Mouse (Mus musculus) embryonic facial prominence, embryonic 12.5 days (tissue): ENCODE measurements around the gene Sdsl. TPM values are rescaled to one million over a fixed set of nuclear protein-coding genes. Genes with fewer than 3 reads are reported as not detected.

Source experiments
- ATAC-seq: fragments of 200-750 bp; cut with Nextera tagmentation; 2 replicates; pipeline ENCODE4 v1.8.0; 2017; ENCODE audit not compliant: insufficient number of reproducible peaks, insufficient read depth, low FRiP score, low TSS enrichment
- H3K27ac ChIP-seq: fragments of 300-500 bp; sonication (generic); 2 replicates; pipeline ENCODE4 v1.5.1; 2016; ENCODE audit warnings: mild to moderate bottlenecking
- H3K27me3 ChIP-seq: fragments of 300-500 bp; sonication (generic); 2 replicates; pipeline ENCODE4 v1.6.1; 2016; ENCODE audit warnings: mild to moderate bottlenecking, moderate library complexity
- H3K36me3 ChIP-seq: fragments of 300-500 bp; sonication (generic); 2 replicates; pipeline ENCODE4 v1.6.1; 2016; ENCODE audit warnings: mild to moderate bottlenecking
- H3K4me1 ChIP-seq: fragments of 300-500 bp; sonication (generic); 2 replicates; pipeline ENCODE4 v1.6.1; 2016
- H3K4me2 ChIP-seq: fragments of 300-500 bp; sonication (generic); replicated peaks from 2 replicates; pipeline ENCODE4 v1.6.1; 2016; ENCODE audit warnings: mild to moderate bottlenecking, moderate library complexity
- H3K4me3 ChIP-seq: fragments of 300-500 bp; sonication (generic); 2 replicates; pipeline ENCODE4 v1.5.1; 2016; ENCODE audit warnings: mild to moderate bottlenecking
- H3K9ac ChIP-seq: fragments of 300-500 bp; sonication (generic); 2 replicates; pipeline ENCODE4 v1.6.1; 2016; ENCODE audit warnings: mild to moderate bottlenecking, moderate library complexity
- H3K9me3 ChIP-seq: fragments of 300-500 bp; sonication (generic); 2 replicates; pipeline ENCODE4 v1.6.1; 2016; ENCODE audit warnings: mild to moderate bottlenecking, moderate library complexity
- WGBS: fragments of 180-500 bp; shearing (Covaris S2); methylation state at CpG from one replicate; pipeline ENCODE4 v1.1.7; 2016; 5-methylcytosine and 5-hydroxymethylcytosine counted together
- polyA plus RNA-seq: library from polyadenylated mRNA; unstranded; fragments of >200 nt; fragmentation: Nextera tagmentation; extraction: Ambion mirVana; gene quantifications from 2 replicates; pipeline ENCODE4 v1.2.1, GENCODE M21; 2016

The Sdsl gene
- 3.5 and 4.4 TPM in 2 replicates for polyA plus RNA-seq

DNA sequence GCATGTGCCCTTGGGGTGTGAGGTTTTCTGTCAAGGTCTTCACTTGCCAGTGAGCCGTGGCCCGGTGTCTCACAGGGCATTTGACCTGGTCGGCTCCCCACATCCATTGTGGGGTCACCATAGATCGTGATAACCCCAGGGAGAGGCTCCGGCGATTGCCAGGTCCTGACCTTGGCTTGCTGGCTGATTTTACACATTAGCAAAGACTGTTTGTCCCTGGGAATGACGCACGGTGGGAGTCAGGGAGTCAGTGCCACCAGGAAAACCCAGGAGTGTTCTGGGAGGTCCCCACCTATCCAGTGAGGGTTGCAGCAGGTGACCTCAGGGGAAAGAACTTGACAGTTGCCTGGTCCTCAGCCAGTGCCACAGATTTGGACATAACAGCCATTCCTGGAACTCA, at the start of gene Sdsl:
Gene Sdsl, minus strand, starts transcription at position 41 of the 400 bp plus-strand sequence.
- H3K9me3 ChIP-seq = no peaks in the 10 kb centered on the region
- no peak within 1 kb of the TSS for H3K4me3 ChIP-seq
- no peak within 1 kb of the TSS for H3K9ac ChIP-seq
- no peak within 1 kb of the TSS for H3K27ac ChIP-seq
- H3K36me3 ChIP-seq = no peaks in the 10 kb centered on the region
- no peaks in the 10 kb centered on the region for H3K4me1 ChIP-seq
- no peak for ATAC-seq
- H3K4me2 ChIP-seq = no peak within 1 kb of the TSS
- H3K27me3 ChIP-seq = peaks cover 3% of the 10 kb centered on the region; the same call in 1 of the 2 replicates
- 79% methylated on average over 8 of the region's 8 CpGs for WGBS

- Histone ChIP-seq H3K36me3 (no peaks in the 10 kb centered on the region), H3K27ac (no peak overlapping the region), H3K4me1 (peaks cover 18% of the 10 kb centered on the region), H3K4me3 (no peak overlapping the region), H3K9ac (no peak overlapping the region), H3K27me3 (no peaks in the 10 kb centered on the region), H3K9me3 (no peaks in the 10 kb centered on the region), H3K4me2 (no peak overlapping the region)
- 50% methylated on average over 9 of the region's 9 CpGs for WGBS
- ATAC-seq = no peak
These were observed 44.9 kb upstream of the Sdsl start for GRCm38 (mm10) chr5:120517552-120517951.

- ATAC-seq = no peak
- Histone ChIP-seq H3K4me3 (no peak overlapping the region), H3K4me2 (no peak overlapping the region), H3K9me3 (no peaks in the 10 kb centered on the region), H3K27ac (no peak overlapping the region), H3K9ac (no peak overlapping the region), H3K4me1 (peaks cover 18% of the 10 kb centered on the region), H3K36me3 (no peaks in the 10 kb centered on the region), H3K27me3 (peaks cover 2% of the 10 kb centered on the region; the same call in 1 of the 2 replicates)
- 59% methylated on average over 15 of the region's 15 CpGs for WGBS
These were observed 43.8 kb upstream of the Sdsl start for GRCm38 (mm10) chr5:120516221-120516984.

DNA sequence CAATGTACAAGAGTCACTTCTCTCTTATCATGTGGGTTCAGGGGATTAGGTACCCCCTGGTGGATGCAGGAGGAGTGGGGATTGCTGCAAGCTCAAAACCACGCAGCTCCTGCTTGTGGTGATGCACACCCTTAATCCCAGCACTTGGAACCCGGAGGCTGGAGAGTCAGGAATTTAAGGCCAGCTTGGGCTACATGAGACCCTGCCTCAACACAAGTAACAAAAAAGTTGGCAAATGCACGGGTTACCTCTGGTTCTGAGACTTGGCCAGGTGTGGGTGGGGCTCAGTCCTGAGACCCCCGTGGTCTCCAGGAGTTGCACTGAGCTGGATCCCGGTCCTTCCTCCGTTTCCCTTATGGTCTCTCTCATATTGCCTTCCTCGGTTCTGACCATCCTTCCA, 42.8 kb upstream of the Sdsl start:
- 69% methylated on average over 7 of the region's 7 CpGs for WGBS
- no peak for ATAC-seq
- no peaks in the 10 kb centered on the region for H3K36me3 ChIP-seq
- H3K4me3 ChIP-seq = no peak overlapping the region
- peaks cover 3% of the 10 kb centered on the region; the same call in 1 of the 2 replicates for H3K27me3 ChIP-seq
- no peak overlapping the region for H3K9ac ChIP-seq
- H3K9me3 ChIP-seq = no peaks in the 10 kb centered on the region
- no peak overlapping the region for H3K4me2 ChIP-seq
- H3K27ac ChIP-seq = 0 out of 2 replicates have a peak overlapping the region, but pooled peaks have one; percentile 50
- peaks cover 18% of the 10 kb centered on the region for H3K4me1 ChIP-seq

- H3K4me1 ChIP-seq = peaks cover 18% of the 10 kb centered on the region
- 16% methylated on average over 4 of the region's 4 CpGs for WGBS
- H3K9ac ChIP-seq = no peak overlapping the region
- peaks cover 3% of the 10 kb centered on the region; the same call in 1 of the 2 replicates for H3K27me3 ChIP-seq
- no peaks in the 10 kb centered on the region for H3K36me3 ChIP-seq
- ATAC-seq = no peak
- H3K4me3 ChIP-seq = no peak overlapping the region
- H3K27ac ChIP-seq = peak overlapping the region; percentile 50
- no peak overlapping the region for H3K4me2 ChIP-seq
- H3K9me3 ChIP-seq = no peaks in the 10 kb centered on the region
These were observed 42.1 kb upstream of the Sdsl start for GRCm38 (mm10) chr5:120514754-120515153.

GRCm38 (mm10) chr5:120514031-120514677, 41.5 kb upstream of the Sdsl start:
- Histone ChIP-seq H3K27ac (peak overlapping the region; percentile 50; the same call in 1 of the 2 replicates), H3K4me1 (peaks cover 18% of the 10 kb centered on the region), H3K36me3 (no peaks in the 10 kb centered on the region), H3K27me3 (peaks cover 3% of the 10 kb centered on the region; the same call in 1 of the 2 replicates), H3K9ac (no peak overlapping the region), H3K9me3 (no peaks in the 10 kb centered on the region), H3K4me2 (no peak overlapping the region), H3K4me3 (no peak overlapping the region)
- ATAC-seq = no peak
- 82% methylated on average over 9 of the region's 9 CpGs for WGBS

- Histone ChIP-seq H3K4me3 (no peak overlapping the region), H3K27ac (no peak overlapping the region), H3K9me3 (no peaks in the 10 kb centered on the region), H3K4me2 (no peak overlapping the region), H3K36me3 (no peaks in the 10 kb centered on the region), H3K4me1 (peaks cover 18% of the 10 kb centered on the region), H3K9ac (no peak overlapping the region), H3K27me3 (peaks cover 3% of the 10 kb centered on the region; the same call in 1 of the 2 replicates)
- no peak for ATAC-seq
- WGBS = 43% methylated on average over 15 of the region's 15 CpGs
These were observed 40.4 kb upstream of the Sdsl start for GRCm38 (mm10) chr5:120512911-120513555.

- Histone ChIP-seq H3K4me2 (peak overlapping the region; percentile 63), H3K36me3 (no peaks in the 10 kb centered on the region), H3K27me3 (peaks cover 3% of the 10 kb centered on the region; the same call in 1 of the 2 replicates), H3K9ac (peak overlapping the region; percentile 0; the same call in 1 of the 2 replicates), H3K27ac (no peak overlapping the region), H3K9me3 (no peaks in the 10 kb centered on the region), H3K4me1 (peaks cover 18% of the 10 kb centered on the region), H3K4me3 (peak overlapping the region; percentile 45)
- no peak for ATAC-seq
- WGBS = 37% methylated on average over 14 of the region's 14 CpGs
These were observed 39.1 kb upstream of the Sdsl start for GRCm38 (mm10) chr5:120511643-120512220.

DNA sequence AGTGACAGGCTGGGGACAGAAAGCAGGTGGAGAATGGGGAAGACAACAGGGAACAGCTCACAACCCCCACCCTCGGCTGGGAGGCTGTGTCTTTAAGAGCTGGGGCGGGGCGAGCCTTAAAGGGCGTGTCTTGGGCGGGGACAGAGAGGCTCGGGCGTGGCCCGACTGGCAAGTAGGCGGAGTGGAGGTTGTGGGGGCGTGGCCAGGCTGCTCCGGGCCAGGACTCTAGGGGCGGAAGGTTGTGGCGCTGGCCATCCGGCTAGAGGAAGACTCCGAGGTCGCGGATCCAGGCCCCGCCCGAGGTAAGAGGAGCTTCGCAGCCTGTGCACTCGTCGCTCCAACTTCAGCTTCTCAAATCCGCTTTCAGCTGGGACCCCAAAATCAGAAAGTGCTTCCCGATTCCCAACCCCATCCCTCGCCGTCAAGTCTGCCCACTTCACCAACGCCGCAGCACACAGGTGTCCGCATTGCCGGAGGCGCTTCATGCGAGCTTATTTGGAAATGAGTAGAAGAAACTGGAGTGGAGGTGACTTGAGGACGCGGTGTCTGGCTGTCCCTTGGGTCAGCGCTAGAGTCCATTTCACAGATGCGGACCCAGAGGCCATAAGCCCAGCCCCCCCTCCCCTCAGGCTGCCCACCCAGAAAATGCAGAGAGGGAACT, 38.5 kb upstream of the Sdsl start, which contains the start of gene Slc8b1:
Gene Slc8b1, plus strand, starts transcription at position 187 of the 661 bp plus-strand sequence.
- peak; percentile 29; the same call in 1 of the 2 replicates for ATAC-seq
- Histone ChIP-seq H3K27me3 (peaks cover 3% of the 10 kb centered on the region; the same call in 1 of the 2 replicates), H3K36me3 (no peaks in the 10 kb centered on the region), H3K9ac (peak within 1 kb of the TSS; percentile 0; the same call in 1 of the 2 replicates), H3K4me3 (peak within 1 kb of the TSS; percentile 45), H3K4me2 (peak within 1 kb of the TSS; percentile 63), H3K9me3 (no peaks in the 10 kb centered on the region), H3K4me1 (peaks cover 18% of the 10 kb centered on the region), H3K27ac (no peak within 1 kb of the TSS)
- 1% methylated on average over 34 of the region's 36 CpGs for WGBS

- no peaks in the 10 kb centered on the region for H3K36me3 ChIP-seq
- WGBS = 55% methylated on average over 4 of the region's 4 CpGs
- no peak overlapping the region for H3K4me3 ChIP-seq
- H3K4me2 ChIP-seq = no peak overlapping the region
- H3K9ac ChIP-seq = no peak overlapping the region
- H3K27ac ChIP-seq = no peak overlapping the region
- H3K9me3 ChIP-seq = no peaks in the 10 kb centered on the region
- H3K4me1 ChIP-seq = peaks cover 13% of the 10 kb centered on the region
- H3K27me3 ChIP-seq = peaks cover 3% of the 10 kb centered on the region; the same call in 1 of the 2 replicates
- no peak for ATAC-seq
These were observed 34.7 kb upstream of the Sdsl start for GRCm38 (mm10) chr5:120507311-120507710.

- no peak for ATAC-seq
- no peak overlapping the region for H3K4me3 ChIP-seq
- H3K4me2 ChIP-seq = no peak overlapping the region
- H3K9ac ChIP-seq = no peak overlapping the region
- WGBS = 60% methylated on average over 9 of the region's 9 CpGs
- H3K9me3 ChIP-seq = no peaks in the 10 kb centered on the region
- peaks cover 20% of the 10 kb centered on the region for H3K4me1 ChIP-seq
- no peaks in the 10 kb centered on the region for H3K36me3 ChIP-seq
- H3K27ac ChIP-seq = no peak overlapping the region
- 0 out of 2 replicates have a peak, but pooled peaks cover 2% of the 10 kb centered on the region for H3K27me3 ChIP-seq
These were observed 33.9 kb upstream of the Sdsl start for GRCm38 (mm10) chr5:120506490-120506889.
